ENCODE assay signal across 8 mouse cellular contexts in the genomic region with DNA sequence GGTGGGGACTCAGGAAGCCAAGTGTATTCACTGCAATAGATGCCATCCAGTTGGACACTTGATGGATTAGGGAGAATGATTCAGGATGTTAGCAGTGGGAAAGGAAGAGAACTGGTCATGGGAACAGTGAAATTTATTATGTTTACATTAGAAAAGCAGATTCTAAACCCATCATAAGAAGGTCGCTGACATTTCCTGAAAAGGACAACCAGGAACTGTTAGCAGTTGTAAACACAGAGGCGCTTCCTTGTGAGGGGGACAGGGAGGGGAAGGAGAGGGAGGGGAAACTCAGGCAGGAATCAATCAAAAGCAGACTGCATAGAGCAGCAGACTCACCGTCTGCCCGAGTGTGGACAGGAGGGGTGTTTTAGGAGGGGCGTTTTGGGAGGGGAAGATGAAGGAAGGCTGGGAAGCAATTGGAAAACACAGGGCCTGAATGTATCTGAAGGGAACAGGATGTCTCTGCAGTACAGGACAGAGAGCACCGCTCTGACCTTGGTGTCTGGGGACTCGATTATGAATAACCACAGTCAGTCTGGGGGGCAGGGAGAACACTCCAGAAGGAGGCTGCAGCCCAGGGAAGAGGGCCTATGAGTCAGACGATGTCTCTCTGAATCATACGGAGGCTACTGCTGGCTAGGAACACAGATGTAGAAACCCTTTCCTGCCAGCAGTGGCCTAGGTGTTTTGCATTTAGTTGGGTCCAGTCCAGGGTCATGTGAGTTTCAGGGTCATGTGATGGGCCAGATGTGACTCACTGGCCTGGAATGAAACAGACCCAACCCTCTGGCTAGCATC. TPM values are rescaled to one million over a fixed set of nuclear protein-coding genes. Genes with fewer than 3 reads are reported as not detected.
A peak's percentile ranks its signal among the peaks of the same experiment; 100 is the strongest.
DNase-seq lines count a peak whose midpoint lies in the region; ATAC-seq and TF ChIP-seq lines count a peak whose summit lies in the region.

No protein-coding gene starts in this region.

- H3K4me2 ChIP-seq in limb, embryonic 13.5 days (replicated peaks) = peak overlapping the region; percentile 19
- no peak overlapping the region for H3K4me2 ChIP-seq in midbrain, embryonic 15.5 days

- H3K4me1 ChIP-seq in embryonic fibroblast, embryonic 13.5 days (ENCODE audit: control insufficient read depth, insufficient read depth, low read length) = peaks cover 9% of the 10 kb centered on the region; the same call in 1 of the 2 replicates
- peaks cover 19% of the 10 kb centered on the region for H3K4me1 ChIP-seq in limb, embryonic 13.5 days
- H3K4me1 ChIP-seq in midbrain, embryonic 15.5 days = peaks cover 5% of the 10 kb centered on the region; the same call in 1 of the 2 replicates

- peak; percentile 99 for DNase-seq in 416B (ENCODE audit: low read depth)
- DNase-seq in Muller cell, postnatal 12 days (ENCODE audit: inconsistent ontology term) = peak; percentile 80
- no peak for DNase-seq in thymus, postnatal 36 days
- DNase-seq in cerebellum, postnatal 4 days (ENCODE audit: low spot score in 2 of 2) = no peak

- peak; percentile 58; the same call in 1 of the 2 replicates for TF ChIP-seq POLR2A in embryonic fibroblast, embryonic 13.5 days (IDR thresholded peaks at IDR 0.05; ENCODE audit: low read depth, low read length)

- H3K9ac ChIP-seq in limb, embryonic 13.5 days = peak overlapping the region; percentile 54
- no peak overlapping the region for H3K9ac ChIP-seq in midbrain, embryonic 15.5 days

- WGBS in limb, embryonic 13.5 days = 19% methylated on average over 9 of the region's 9 CpGs
- WGBS in midbrain, embryonic 15.5 days = 46% methylated on average over 9 of the region's 9 CpGs

- no peaks in the 10 kb centered on the region for H3K27me3 ChIP-seq in limb, embryonic 13.5 days
- H3K27me3 ChIP-seq in midbrain, embryonic 15.5 days (replicated peaks) = no peaks in the 10 kb centered on the region

- H3K36me3 ChIP-seq in limb, embryonic 13.5 days = peaks cover 16% of the 10 kb centered on the region
- H3K36me3 ChIP-seq in midbrain, embryonic 15.5 days (replicated peaks) = 0 out of 2 replicates have a peak, but pooled peaks cover 1% of the 10 kb centered on the region

- peak overlapping the region; percentile 69 for H3K27ac ChIP-seq in embryonic fibroblast, embryonic 13.5 days (ENCODE audit: insufficient read depth, low read length)
- peak overlapping the region; percentile 65; the same call in 1 of the 2 replicates for H3K27ac ChIP-seq in limb, embryonic 13.5 days
- peak overlapping the region; percentile 39; the same call in 1 of the 2 replicates for H3K27ac ChIP-seq in midbrain, embryonic 15.5 days

- H3K4me3 ChIP-seq in embryonic fibroblast, embryonic 13.5 days (ENCODE audit: insufficient read depth, low read length) = no peak overlapping the region
- no peak overlapping the region for H3K4me3 ChIP-seq in limb, embryonic 13.5 days
- no peak overlapping the region for H3K4me3 ChIP-seq in midbrain, embryonic 15.5 days

- no peak for TF ChIP-seq CTCF in embryonic fibroblast, embryonic 13.5 days (IDR thresholded peaks at IDR 0.05; ENCODE audit: borderline replicate concordance, insufficient read depth, low read length)

- H3K9me3 ChIP-seq in limb, embryonic 13.5 days = no peaks in the 10 kb centered on the region
- no peaks in the 10 kb centered on the region for H3K9me3 ChIP-seq in midbrain, embryonic 15.5 days

- ATAC-seq in hematopoietic stem cell, adult 5-6 weeks (replicated peaks in 1 of 2; ENCODE audit: insufficient read depth in 1 of 2, low FRiP score in 2 of 2, low TSS enrichment in 1 of 2, low read depth in 1 of 2, poor library complexity in 2 of 2, severe bottlenecking in 2 of 2) = peak; percentile 27 to 40; a peak in 1 of 4 replicates
- ATAC-seq in limb, embryonic 13.5 days (ENCODE audit: low FRiP score, low read depth) = peak; percentile 67
- ATAC-seq in midbrain, embryonic 15.5 days (replicated peaks) = no peak

RNA-seq across cellular contexts. Expression of gene Agfg2, which starts 12.9 kb away (rescaled TPM):
- polyA plus RNA-seq in embryonic fibroblast, embryonic 13.5 days (2011; ENCODE audit: insufficient read length, low read depth, missing spikeins) = 15.1 and 22.0 TPM in 2 replicates
- total RNA-seq in hematopoietic stem cell, adult 5-6 weeks (2017) = 8.4 and 11.0 TPM in 2 replicates
- 19.4 and 19.7 TPM in 2 replicates for polyA plus RNA-seq in limb, embryonic 13.5 days (2015; fragmentation: Nextera tagmentation; extraction: Ambion mirVana)
- 17.0 and 18.3 TPM in 2 replicates for polyA plus RNA-seq in midbrain, embryonic 15.5 days (2015; fragmentation: Nextera tagmentation; extraction: Ambion mirVana)

RNA-seq across cellular contexts. Expression of gene Irs3, which starts 26.1 kb away (rescaled TPM):
- 0.22 and 0.37 TPM in 2 replicates for polyA plus RNA-seq in embryonic fibroblast, embryonic 13.5 days (2011; ENCODE audit: insufficient read length, low read depth, missing spikeins)
- not detected in 2 replicates for total RNA-seq in hematopoietic stem cell, adult 5-6 weeks (2017)
- polyA plus RNA-seq in limb, embryonic 13.5 days (2015; fragmentation: Nextera tagmentation; extraction: Ambion mirVana) = 0.18 and 0.26 TPM in 2 replicates
- 0.09 and 0.17 TPM in 2 replicates for polyA plus RNA-seq in midbrain, embryonic 15.5 days (2015; fragmentation: Nextera tagmentation; extraction: Ambion mirVana)

RNA-seq across cellular contexts. Expression of gene Sap25, which starts 30.5 kb away (rescaled TPM):
- 2.5 and 3.4 TPM in 2 replicates for polyA plus RNA-seq in embryonic fibroblast, embryonic 13.5 days (2011; ENCODE audit: insufficient read length, low read depth, missing spikeins)
- total RNA-seq in hematopoietic stem cell, adult 5-6 weeks (2017) = 8.6 and 12.9 TPM in 2 replicates
- polyA plus RNA-seq in limb, embryonic 13.5 days (2015; fragmentation: Nextera tagmentation; extraction: Ambion mirVana) = 7.3 and 8.9 TPM in 2 replicates
- polyA plus RNA-seq in midbrain, embryonic 15.5 days (2015; fragmentation: Nextera tagmentation; extraction: Ambion mirVana) = 4.8 and 6.8 TPM in 2 replicates

RNA-seq across cellular contexts. Expression of gene Gm20605, which starts 42.7 kb away (rescaled TPM):
- polyA plus RNA-seq in embryonic fibroblast, embryonic 13.5 days (2011; ENCODE audit: insufficient read length, low read depth, missing spikeins) = 3.0 and 3.5 TPM in 2 replicates
- total RNA-seq in hematopoietic stem cell, adult 5-6 weeks (2017) = 4.0 and 6.4 TPM in 2 replicates
- 6.1 and 9.6 TPM in 2 replicates for polyA plus RNA-seq in limb, embryonic 13.5 days (2015; fragmentation: Nextera tagmentation; extraction: Ambion mirVana)
- 11.3 and 11.8 TPM in 2 replicates for polyA plus RNA-seq in midbrain, embryonic 15.5 days (2015; fragmentation: Nextera tagmentation; extraction: Ambion mirVana)

RNA-seq across cellular contexts. Expression of gene Lrch4, which starts 42.7 kb away (rescaled TPM):
- polyA plus RNA-seq in embryonic fibroblast, embryonic 13.5 days (2011; ENCODE audit: insufficient read length, low read depth, missing spikeins) = 17.5 and 29.1 TPM in 2 replicates
- total RNA-seq in hematopoietic stem cell, adult 5-6 weeks (2017) = 26.4 and 43.3 TPM in 2 replicates
- polyA plus RNA-seq in limb, embryonic 13.5 days (2015; fragmentation: Nextera tagmentation; extraction: Ambion mirVana) = 34.0 and 34.3 TPM in 2 replicates
- polyA plus RNA-seq in midbrain, embryonic 15.5 days (2015; fragmentation: Nextera tagmentation; extraction: Ambion mirVana) = 18.8 and 19.1 TPM in 2 replicates

Comparison
In these comparisons a context has a peak if more than half of its experiments do, and no peak if none do; other contexts are left out.
1. DNase-seq: peak in 416B (single experiment) and Muller cell, postnatal 12 days (single experiment); none in thymus, postnatal 36 days (0 of 2) and cerebellum, postnatal 4 days (0 of 2).
2. Peak in every context shown above with its lines, with median percentiles within 50 percentile points of each other: H3K27ac ChIP-seq.